Mouse (Mus musculus) brain, embryonic 14.5 days (tissue): ENCODE measurements around the gene Rab13. TPM values are rescaled to one million over a fixed set of nuclear protein-coding genes. Genes with fewer than 3 reads are reported as not detected.
A peak's percentile ranks its signal among the peaks of the same experiment; 100 is the strongest.

Source experiments
- DNase-seq: peaks from one replicate; pipeline ENCODE4 v3.0.0-alpha.2; 2011; ENCODE audit warnings: low read depth
- CTCF ChIP-seq: fragments of 200-500 bp; IDR thresholded peaks from 2 replicates; pipeline ENCODE4 v1.5.1; 2012; ENCODE audit warnings: inconsistent platforms, mild to moderate bottlenecking, moderate library complexity, borderline replicate concordance; ENCODE audit not compliant: insufficient read depth, insufficient read length; ENCODE audit errors: extremely low read depth
- POLR2A ChIP-seq: fragments of 200-500 bp; IDR thresholded peaks from 2 replicates; pipeline ENCODE4 v1.6.1; 2012; ENCODE audit warnings: mild to moderate bottlenecking, inconsistent platforms, borderline replicate concordance; ENCODE audit not compliant: poor library complexity, insufficient read depth, insufficient read length, severe bottlenecking; ENCODE audit errors: extremely low read depth
- polyA plus RNA-seq: library from polyadenylated mRNA; depleted of rRNA; stranded (reverse); fragments of >200 nt; gene quantifications from 2 replicates; pipeline ENCODE4 v1.2.3, GENCODE M21; 2012

Rab13 gene
- polyA plus RNA-seq, 1 experiment = 16.4 TPM

DNA sequence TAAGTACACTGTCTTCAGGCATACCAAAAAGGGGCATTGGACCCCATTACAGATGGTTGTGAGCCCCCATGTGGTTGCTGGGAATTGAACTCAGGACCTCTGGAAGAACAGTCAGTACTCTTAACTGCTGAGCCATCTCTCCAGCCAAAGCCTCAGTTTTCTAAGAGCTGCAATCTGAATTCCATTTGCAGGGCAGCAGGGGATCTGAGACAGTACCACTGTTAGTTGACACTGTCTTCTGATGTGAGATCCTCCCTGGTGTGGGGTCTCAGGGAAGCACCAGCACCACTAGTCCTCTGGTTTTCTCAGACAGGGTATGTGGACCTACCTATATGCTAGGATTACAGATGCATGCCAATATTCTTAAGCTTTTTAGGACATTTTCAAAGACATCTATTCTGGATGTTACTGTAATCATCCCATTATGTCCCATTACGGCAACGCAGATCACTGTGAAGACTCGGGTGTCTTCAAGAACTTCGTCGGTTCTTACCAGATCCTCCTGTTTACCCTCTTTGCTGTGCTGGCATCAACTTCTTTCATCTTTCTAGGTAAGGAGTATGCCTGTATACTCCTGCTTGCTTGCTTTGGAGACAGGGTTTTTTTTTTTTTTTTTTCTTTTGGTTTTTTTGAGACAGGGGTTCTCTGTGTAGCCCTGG lies 3.5 kb upstream of the Rab13 start:
- no peak for TF ChIP-seq CTCF
- no peak for TF ChIP-seq POLR2A
- DNase-seq = no peak

GRCm38 (mm10) chr3:90211475-90212398 lies 1.8 kb upstream of the Rab13 start:
- DNase-seq = no peak
- TF ChIP-seq POLR2A (no peak), CTCF (no peak)

DNA sequence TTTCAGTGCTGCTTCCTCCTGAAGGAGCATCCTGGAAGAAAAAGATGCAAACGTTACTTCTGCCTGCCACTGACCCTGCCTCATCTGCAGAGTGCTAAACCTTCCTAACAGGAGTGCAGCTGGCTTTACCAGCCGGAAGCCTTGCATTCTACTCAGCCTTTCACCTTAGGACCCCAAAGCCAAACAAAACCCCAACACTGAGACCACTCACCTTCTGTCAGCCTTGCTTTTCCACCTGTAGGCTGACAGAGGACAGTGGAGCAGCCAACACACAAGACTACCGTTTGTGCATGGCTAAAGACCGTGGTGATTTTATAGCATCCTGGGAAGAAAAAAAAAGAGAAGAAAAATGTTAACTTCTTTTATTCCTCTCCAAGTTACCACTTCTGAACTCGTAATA lies 772 bp upstream of the Rab13 start:
- DNase-seq = no peak
- TF ChIP-seq POLR2A (no peak), CTCF (no peak)

GRCm38 (mm10) chr3:90213956-90214684 lies 625 bp downstream of the Rab13 start:
- TF ChIP-seq POLR2A (no peak), CTCF (no peak)
- DNase-seq = peak; percentile 55

DNA sequence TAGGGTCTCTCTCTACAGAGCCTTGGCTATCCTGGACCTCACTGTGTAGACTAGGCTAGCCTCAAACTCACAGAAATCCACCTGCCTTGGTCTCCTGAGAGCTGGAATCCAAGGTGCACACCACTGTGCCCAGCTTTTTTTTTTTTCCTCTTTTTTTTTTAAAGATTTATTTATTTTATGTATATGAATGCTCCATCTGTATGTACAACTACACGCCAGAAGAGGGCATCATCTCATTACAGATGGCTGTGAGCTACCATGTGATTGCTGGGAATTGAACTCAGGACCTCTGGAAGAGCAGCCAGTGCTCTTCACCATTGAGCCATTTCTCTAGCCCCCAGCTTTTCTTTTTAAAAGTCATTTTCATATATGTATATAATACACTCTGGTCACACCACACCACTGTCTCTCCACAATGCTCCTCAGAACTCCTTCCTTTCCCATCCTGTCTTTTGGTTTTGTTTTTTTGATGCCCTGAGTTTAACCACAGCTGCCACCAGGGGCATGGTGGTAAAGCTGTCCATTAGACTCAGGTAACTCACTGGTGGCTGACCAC lies 2.4 kb downstream of the Rab13 start:
- no peak for DNase-seq
- no peak for TF ChIP-seq CTCF
- TF ChIP-seq POLR2A = no peak

DNA sequence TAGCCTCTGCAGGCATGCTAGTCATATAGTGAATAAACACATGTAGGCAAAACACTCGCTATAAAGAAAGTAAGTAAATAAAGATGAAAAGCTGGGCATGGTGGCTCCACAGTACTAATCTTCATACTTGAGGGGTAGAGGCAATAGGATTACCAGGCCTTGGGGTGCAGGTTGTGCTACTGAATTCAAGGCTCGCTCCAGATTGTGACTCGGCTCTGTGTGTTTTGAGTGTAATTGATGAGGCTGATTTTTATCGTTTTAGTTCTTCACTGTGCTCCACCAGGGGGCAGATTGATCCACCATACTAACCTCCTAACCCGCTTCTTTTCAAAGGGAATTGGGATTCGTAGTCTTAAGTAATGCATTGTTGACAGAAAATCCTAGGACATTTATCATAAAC lies 6.6 kb downstream of the Rab13 start:
- TF ChIP-seq CTCF (peak; percentile 55; the same call in 1 of the 2 replicates), POLR2A (no peak)
- DNase-seq = peak; percentile 87

DNA sequence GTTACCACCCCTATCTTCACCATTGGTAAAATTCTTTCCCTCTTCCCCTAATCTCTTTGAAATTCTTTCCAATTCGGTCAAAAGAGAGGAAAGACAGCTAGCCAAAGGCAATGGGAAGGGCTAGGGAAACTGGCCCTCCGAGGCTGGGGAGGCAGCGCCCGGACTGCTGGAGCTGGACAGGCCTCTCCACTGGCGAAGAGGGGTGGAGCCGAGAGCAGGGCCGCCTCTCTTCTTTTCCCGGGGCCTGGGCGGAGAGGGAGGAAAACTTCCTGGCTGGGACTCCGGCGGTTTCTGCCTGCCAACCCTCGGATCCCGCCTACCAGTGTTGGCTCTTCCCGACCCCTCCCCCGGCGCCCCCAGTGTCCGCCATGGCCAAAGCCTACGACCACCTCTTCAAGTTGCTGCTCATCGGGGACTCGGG lies 7.0 kb downstream of the Rab13 start:
- peak; percentile 67 for DNase-seq
- TF ChIP-seq CTCF (no peak), POLR2A (0 out of 2 replicates have a peak, but pooled peaks have one; percentile 23)

DNA sequence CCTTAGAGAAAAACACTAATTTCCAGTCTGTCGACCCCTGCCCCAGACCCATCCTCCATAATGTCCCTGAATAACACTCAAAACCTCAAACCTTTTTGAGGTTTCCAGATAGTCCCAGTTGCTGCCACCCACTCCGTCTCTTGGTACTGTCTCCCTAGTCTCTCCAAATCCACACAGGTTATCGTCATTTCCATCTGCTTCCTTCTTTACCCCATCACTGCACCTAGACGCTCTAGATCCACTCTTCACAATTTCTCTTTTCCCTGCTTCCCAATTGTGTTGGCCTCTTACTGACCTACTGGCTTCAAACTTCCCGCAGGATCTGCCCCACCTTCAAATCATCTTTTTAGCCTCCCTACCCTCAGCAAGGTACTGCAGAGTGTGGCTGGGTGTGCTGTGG lies 7.6 kb downstream of the Rab13 start:
- TF ChIP-seq CTCF = no peak
- no peak for TF ChIP-seq POLR2A

GRCm38 (mm10) chr3:90222455-90222854 lies 9.0 kb downstream of the Rab13 start:
- DNase-seq = no peak
- TF ChIP-seq POLR2A = no peak

More for the DNA sequence above, 7.6 kb downstream of the Rab13 start:
- no peak for DNase-seq

- TF ChIP-seq POLR2A (no peak), CTCF (no peak)
- no peak for DNase-seq
Observed at GRCm38 (mm10) chr3:90222941-90223340, 9.4 kb downstream of the Rab13 start.

GRCm38 (mm10) chr3:90224331-90224730 lies 10.8 kb downstream of the Rab13 start:
- TF ChIP-seq CTCF = no peak
- no peak for TF ChIP-seq POLR2A
- no peak for DNase-seq
